Mouse (Mus musculus) v-Abl transformed pro-B cells (cell line): ENCODE results near the gene Myo5c.

ENCODE experiments used
- in situ Hi-C, 2 experiments: fragments of 400-800 bp; cut with MboI; formaldehyde crosslinking; loops; one replicate each; pipeline ENCODE4 v1.15.1; 2025; ENCODE audit not compliant: unreplicated experiment in 2 of 2

Myo5c gene

DNA sequence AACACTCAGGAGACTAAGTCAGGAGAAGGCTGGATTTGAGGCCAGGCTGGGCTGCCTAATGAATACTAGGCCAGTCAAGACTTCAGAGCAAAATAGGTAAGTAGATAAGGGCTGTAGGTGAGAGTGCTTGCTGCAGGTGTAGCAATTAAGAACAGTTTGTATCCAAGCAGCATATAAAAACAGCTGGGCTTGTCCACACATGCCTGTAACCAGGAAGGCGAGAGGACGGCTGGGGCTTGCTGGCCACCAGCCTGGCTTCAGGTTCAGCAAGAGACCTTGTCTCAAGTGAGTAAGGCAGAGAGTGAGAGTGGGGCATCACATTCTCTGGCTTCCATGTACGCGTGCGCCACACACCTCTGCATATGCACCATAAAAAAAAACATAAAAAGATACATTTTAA lies 42.7 kb downstream of the Myo5c start:
- in situ Hi-C loops, result no loop called here

DNA sequence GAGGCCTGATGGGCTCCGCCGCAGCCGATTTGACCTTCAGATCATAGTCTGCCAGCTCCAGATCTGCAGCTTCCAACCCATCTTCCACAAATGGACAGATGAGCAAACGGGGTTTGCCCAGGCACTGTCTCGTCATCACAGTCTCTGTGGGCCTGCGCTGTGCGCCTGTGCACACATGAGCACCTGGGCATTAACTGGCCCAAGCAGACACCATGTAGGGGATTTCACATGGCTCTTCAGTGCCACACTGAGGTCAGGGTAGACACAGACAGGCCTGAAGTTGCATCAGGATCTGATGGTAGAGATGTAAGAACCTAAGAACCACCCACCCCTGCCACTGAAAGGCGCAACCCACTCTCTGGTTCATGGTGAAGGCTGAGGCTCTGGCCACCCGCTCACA lies 43.2 kb downstream of the Myo5c start:
- in situ Hi-C loops, result loop anchor here in 1 of 2 experiments (5.0 to 25.0 kb wide), 2 partner anchors 368 to 1138 kb away; no protein-coding TSS in a partner anchor

DNA sequence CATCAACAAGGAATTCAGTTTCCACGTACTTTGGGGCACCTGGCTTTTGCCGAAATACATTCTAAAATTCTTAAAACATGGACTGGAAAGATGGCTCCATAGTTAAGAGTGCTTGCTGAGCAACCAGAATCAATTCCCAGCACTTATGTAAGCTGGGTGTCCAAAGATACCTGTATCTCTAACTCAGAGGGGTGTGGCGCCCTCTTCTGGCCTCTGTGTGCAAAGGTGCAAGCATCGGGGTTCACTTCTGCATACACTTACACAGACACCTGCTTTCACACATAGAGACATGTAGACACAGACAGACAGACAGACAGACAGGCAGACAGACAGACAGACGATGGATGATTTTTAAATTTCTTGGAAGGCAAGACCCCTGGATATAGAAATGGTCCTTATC lies 49.0 kb downstream of the Myo5c start:
- in situ Hi-C loops, result loop anchor here (5.0 to 25.0 kb wide), 7 partner anchors 156 to 1144 kb away; no protein-coding TSS in a partner anchor

DNA sequence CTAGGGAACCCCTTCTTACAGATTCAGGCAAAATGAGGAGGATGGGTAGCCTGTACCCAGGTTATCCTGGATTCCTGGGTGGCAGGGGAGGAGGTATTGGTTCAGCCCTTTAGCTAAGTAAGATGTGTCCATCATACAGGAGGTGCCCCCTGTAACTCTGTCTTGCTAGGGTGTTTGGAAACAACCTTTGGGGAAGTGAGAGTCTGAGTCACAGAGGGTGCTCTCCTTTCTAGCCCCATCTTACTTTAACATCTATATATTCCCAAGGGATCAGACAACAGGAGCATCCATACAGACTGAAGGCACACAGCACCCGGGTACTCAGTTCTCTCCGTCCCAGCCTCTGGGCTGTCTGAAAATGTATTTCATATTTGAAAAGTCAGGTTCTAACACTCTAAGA lies 50.4 kb downstream of the Myo5c start:
- in situ Hi-C loops, result loop anchor here (5.0 to 25.0 kb wide), 7 partner anchors 155 to 1145 kb away; no protein-coding TSS in a partner anchor

DNA sequence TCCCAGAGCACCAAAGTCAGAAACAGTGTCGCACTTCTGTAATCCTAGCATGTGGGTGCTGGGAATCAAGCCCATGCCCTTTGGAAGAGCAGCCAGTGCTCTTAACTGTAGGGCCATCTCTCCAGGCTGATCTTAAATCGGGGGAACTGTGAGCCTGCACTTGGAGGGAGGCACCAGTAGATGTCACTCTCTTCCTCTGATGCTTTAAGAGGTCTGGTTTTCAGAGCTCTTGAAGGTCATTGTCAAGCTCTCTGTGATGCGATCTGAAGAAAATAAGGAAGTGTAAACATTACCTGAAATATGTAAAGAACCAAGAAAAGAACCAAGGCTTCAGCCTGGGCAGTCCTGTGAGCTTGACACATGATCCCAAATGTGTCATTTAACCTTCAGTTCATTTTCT lies 51.0 kb downstream of the Myo5c start:
- in situ Hi-C loops, result loop anchor here (5.0 to 25.0 kb wide), 7 partner anchors 154 to 1146 kb away; no protein-coding TSS in a partner anchor

DNA sequence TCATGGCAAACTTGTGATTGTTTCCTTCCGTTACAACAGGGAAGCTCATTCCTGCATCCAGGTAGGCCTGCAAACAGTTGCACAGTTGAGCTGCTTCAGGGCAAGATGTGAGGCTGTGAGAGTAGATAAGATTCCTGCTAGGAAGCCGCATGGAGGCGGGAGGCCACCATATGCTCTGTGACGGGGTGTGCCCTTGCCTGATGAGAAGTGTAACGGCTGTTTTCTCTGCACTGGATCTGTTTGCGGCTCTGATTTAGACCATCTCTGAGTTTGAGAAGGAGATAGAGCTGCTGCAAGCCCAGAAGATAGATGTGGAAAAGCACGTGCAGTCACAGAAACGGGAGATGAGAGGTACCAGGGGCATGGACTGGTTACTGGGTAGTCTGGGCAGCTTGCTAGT lies 51.8 kb downstream of the Myo5c start:
- in situ Hi-C loops, result loop anchor here (5.0 to 25.0 kb wide), 7 partner anchors 154 to 1146 kb away; no protein-coding TSS in a partner anchor

DNA sequence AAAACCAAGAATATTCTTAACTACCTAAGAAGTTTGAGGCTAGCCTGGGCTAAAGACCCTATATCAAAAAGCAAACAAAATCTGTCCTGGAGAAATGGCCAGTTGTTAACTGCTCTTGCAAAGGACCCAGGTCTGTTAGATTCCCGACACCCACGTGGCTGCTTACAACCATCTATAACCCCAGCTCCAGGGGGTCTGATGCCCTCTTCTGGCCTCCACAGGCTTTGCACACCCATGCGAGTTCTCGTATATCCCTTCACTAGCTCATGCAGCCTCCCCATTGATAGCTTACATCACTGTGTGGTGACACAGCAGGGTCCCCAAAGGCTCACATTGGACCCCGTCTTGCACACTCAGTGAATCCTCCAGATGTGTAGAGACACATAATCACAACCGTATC lies 53.5 kb downstream of the Myo5c start:
- in situ Hi-C loops, result loop anchor here (5.0 to 25.0 kb wide), 3 partner anchors 297 to 1148 kb away; no protein-coding TSS in a partner anchor

DNA sequence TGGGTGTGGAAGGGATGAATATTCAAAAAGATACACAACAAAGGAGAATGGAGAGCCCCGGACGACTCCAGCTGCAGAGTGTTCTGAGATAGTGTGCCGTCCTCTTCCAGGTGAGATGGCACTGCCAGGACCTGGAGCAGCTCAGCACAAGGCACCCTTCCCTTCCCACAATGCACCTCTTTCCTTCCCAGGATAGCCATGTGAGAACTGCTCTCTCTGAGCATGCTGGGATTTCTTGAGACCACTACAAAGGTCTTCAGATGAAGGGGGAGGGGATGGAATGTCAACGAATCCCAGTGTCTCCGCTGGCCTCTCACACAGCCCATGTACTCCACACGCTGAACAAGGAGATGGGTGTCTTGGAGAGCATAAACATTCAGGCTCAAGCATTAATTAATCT lies 55.8 kb downstream of the Myo5c start:
- in situ Hi-C loops, result loop anchor here (5.0 to 25.0 kb wide), 3 partner anchors 295 to 1150 kb away; no protein-coding TSS in a partner anchor

DNA sequence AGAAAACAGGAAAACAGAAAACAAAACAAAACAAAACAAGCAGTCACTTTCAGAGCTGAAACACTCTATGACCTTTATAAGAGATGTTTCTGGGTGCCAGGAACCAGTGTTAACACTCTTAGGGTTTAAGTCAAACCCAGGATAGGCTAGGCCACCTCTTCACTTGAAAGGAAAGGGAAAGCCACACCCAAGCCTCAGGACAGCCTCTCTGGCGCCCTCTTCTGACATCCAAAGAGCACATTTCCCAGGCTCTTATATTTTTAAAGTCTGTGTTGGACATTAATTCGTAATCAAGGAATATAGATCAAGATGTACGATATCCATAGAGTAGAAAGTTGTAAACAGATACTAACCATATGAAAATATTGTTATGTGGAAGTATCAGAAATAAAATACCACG lies 57.7 kb downstream of the Myo5c start:
- in situ Hi-C loops, result loop anchor here (5.0 to 25.0 kb wide), 3 partner anchors 293 to 1152 kb away; no protein-coding TSS in a partner anchor

DNA sequence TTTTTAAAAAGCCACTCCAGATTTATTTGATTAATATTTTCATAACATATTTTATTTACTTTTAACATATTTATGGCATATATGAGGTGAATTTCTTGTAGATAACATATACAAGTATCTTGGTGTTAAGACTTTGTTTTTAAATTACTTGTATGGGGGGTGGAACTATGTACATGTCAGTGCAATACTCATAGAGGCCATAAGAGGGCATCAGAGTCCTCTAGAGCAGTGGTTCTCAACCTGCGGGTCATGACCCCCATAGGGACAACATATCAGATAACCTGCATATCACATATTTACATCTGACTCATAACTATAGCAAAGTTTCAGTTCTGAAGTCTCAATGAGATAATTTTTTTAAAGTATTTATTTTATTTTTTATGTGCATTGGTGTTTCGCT lies 67.5 kb downstream of the Myo5c start:
- in situ Hi-C loops, result loop anchor here in 1 of 2 experiments (25.0 kb wide), 1 partner anchor 1162 kb away; no protein-coding TSS in a partner anchor

DNA sequence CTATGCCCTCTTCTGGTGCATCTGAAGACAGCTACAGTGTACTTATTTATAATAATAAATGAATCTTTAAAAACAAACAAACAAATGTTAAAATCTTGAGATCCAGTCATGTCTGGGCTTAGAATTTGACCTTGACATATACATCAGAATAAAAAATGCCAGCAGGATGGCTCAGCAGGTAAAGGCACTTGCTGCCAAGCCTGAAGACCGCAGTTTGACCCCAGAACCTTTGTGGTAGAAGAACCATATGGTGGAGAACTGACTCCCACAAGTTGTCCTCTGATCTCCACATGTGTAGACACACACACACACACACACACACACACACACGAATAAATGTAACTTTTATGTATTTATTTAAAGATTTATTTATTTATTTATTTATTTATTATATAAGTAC lies 71.2 kb downstream of the Myo5c start:
- in situ Hi-C loops, result no loop called here

DNA sequence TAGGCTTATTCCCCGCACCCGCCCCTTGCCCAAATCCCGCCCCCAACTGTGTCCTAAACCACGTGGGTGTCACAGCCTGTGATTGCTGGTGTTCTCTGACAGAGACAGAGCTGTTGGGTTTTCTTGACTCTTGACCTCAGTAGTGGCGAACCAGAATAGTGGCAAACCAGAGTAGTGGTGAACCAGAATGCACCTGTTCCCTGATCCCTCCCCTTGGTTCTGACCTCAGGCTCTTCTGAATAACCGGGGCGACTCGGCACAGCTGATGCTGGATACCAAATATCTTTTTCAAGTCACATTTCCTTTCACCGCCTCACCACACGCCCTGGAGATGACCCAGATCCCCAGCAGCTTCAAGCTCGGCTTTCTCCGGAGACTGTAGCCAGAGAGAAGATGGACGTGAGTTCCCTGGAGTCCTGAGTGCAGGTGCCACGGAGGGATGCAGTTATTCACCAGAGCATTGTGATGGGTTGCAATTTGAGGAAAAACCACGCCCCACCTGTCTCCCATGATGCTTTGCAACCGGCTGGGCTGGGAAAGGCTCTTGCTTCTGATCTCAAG lies 72.0 kb downstream of the Myo5c start:
- in situ Hi-C loops, result no loop called here

DNA sequence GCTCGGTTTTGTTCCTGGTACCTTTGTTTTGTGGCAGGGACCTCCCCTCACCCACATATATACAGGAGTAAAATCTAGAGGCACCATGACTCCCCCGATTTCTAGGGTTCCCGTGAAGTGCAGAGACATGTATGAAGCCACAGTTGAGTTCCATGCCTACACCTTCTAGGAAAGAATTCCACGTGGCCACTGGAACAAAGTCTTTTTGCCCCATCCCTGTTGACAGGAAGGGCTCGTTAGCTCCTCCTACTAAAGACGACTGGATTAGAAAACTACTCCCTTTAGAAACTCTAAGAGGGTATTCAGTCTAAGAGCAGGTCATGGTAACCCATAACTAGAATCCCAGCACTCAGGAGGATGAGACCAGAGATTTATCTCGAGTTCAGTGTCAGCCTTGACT lies 72.5 kb downstream of the Myo5c start:
- in situ Hi-C loops, result no loop called here

DNA sequence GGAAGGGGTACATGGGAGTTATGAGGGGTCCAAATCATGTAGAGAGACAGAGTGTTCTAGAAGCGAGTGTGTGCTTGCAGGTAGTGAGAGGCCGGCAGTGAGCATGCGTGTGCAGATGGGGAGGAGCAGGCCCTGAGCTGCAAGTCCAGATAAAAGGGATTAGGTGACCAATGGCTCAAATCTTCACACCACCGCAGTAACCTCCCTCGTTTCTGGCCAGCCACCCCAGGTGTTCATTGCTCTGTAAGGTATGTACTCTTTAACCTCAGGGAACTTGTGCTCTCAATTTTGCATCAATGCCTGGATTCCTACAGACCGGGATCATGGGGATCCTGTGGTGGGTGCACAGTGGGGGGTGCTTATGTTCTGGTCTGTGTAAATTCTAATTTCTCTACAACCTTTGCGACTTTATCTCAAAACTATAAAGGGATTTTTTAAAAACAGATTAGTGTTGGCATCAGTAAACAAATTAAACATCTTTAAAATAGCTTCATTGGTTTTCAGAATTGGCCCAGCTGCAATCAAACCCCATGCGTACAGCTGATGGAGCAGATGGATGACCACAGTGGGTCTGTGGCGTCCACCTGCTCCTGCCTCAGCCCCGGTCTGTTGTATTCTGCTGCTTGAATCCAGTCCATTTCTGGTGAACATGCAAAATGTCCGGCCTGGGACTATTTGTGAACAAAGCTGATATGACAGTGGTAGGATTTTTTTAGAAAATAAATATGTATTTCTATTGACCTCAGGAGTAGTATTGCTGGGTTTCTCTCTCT lies 74.5 kb downstream of the Myo5c start, which contains the start of gene Gnb5:
Gnb5 (plus strand) TSS at position 163 of the 773 bp plus-strand sequence.
- in situ Hi-C loops, result no loop called here

DNA sequence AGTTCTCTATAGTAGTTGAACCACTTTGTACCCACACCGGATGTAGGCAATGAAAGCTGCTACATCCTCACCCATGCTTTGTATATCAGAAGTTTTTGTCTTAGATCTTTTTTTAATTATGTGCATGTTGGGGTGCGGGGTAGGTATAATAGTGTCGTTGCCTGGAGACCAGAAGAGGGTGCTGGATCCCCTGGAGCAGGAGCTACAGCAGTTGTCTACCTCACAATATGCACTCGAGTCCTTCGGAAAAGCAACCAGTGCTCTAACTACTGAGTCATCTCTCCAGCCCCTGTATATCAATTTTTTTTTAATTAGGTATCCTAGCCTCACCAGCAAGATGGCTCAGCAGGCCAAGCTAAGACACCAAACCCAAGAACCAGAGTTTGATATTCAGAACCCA lies 75.2 kb downstream of the Myo5c start:
- in situ Hi-C loops, result no loop called here

DNA sequence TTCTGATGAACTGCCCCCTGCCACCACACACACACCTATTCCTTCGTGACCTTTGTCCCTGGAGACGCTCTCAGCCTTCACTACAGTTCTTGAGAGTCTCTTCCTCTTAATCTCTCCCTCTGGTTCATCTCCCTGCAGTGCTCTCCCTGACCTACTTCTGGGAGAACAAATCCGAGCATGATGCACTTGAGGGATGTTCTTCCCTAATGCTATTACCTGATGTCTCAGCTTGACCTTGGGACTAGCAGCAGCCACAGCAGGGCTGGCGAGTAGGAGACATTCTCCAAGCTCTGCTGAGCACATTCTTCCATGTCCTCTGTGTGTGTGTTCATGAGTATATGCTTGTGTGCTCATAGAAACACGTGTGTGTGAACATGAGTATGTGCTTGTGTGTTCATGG lies 76.8 kb downstream of the Myo5c start:
- in situ Hi-C loops, result no loop called here

DNA sequence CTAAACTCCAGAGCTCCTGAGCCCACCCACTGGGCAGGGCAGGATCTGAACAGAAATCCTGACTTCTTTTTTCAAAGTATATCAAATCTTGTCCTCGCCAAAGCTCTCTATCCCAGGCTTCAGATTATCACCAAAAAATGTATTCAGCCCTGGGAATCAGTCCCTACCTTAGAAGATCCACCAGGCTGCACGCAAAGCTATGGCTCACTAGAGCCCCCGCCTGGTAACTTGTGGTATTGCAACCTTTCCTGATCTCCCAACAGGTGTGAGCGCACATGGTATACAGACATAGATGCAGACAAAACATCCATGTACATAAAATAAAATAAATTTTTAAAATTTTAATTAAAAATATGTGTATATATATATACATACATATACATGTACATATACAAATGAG lies 80.2 kb downstream of the Myo5c start:
- in situ Hi-C loops, result no loop called here

DNA sequence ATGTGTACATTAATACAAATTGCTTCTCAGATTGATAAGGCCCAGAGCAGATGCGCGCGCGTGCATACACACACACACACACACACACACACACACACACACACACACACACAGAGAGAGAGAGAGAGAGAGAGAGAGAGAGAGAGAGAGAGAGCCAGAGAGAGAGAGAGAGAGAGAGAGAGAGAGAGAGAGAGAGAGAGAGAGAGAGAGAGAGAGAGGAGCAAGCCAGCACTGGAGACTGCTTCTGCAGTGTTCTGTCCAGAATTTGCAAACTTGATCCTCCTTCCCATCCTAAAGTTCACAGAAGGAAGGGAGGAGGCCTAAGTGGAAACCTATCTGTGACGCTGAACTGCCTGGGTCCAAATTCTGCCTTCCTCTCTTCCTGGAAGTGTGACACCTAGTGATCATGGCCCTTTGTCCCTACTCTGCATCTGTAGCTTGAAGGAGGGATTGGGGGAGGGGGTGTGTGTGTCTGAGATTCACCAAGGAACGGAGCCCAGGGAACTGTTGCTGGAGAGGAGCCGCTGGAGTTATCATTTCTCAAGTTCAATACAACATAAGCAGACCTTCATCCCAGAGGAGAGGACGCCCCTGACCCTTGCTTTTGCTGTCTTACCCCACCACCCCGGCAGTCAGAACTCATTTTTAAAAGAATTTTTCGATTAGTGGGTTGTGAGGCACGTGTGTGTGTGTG lies 81.5 kb downstream of the Myo5c start:
- in situ Hi-C loops, result no loop called here

DNA sequence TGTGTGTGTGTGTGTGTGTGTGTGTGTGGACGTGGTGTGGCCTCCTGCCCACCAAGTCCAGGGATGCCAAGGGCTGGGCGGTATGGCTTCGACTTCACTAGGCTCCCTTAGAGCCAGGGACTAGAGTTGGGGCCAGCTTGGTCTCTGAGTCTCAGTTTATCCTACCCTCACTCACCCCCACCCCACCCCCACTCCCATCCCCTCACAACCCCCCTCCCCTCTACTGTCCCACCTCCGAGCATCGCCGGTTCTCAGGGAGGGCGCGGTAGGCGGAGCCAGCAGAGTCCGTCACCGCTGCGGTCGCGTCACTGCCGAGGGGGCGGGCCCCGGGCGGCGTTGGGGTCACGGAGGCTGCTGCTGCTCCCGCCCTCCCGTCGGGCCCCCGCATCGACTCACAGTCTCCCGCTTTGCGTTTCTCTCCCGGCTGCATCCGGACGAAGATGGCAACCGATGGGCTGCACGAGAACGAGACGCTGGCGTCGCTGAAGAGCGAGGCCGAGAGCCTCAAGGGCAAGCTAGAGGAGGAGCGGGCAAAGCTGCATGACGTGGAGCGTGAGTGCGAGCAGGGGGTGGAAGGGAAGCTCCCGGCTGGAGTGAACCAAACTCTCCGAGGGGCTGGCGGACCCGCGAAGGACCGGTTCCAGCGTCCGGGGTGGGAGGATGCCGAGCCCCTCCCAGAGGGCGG lies 82.2 kb downstream of the Myo5c start:
- in situ Hi-C loops, result no loop called here

DNA sequence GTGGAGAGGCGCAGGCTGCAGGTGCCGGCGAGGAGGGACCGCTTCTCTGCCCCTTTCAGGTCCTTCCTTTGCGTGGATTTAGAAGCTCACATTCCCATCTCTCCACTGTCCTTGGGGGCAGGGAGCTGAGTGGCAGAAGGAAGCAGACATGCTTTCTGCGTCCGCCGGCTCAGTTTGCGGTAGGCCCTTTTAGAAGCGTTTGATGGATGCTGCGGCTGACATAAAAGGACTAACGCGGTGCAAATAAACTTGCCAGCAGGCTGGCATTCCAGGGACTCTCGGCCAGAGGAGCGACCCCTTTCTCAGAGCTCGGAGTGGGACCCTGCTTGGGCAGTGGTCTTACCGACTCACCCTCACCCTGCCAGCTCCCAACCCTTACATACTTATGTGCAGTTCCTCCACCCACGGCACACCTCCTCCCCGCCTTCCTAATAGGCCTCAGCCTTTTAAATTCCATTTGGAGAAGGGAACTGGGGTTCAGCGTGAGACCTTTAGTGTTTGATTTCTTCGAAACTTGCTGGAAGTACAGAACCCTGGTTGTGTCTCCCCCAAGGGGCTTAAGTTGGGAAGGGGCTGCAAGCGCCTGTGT lies 82.8 kb downstream of the Myo5c start:
- in situ Hi-C loops, result no loop called here
